Mouse (Mus musculus): ENCODE measurements around the gene Hook2.

Gene Hook2

DNA sequence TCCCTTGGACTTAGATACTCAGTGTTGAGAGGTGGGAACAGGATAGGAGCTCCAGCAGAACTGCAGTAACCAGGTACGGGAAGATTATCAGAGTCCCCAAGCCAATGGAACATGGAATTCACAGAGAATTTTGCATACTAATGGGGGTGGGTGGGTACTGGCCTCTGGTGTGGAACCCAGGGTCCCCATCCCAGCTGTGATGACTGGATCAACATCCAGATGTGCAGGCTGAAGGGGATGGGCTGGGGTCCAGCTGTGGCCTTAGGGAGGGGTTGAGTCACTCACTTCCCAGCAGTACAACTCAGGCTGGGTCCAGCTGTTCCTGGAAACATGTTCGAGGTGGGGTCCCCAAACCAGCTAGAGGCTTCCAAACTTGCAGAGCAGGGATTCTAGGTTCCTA is 2.5 kb upstream of the Hook2 start:
- DNase-seq, result no peak

DNA sequence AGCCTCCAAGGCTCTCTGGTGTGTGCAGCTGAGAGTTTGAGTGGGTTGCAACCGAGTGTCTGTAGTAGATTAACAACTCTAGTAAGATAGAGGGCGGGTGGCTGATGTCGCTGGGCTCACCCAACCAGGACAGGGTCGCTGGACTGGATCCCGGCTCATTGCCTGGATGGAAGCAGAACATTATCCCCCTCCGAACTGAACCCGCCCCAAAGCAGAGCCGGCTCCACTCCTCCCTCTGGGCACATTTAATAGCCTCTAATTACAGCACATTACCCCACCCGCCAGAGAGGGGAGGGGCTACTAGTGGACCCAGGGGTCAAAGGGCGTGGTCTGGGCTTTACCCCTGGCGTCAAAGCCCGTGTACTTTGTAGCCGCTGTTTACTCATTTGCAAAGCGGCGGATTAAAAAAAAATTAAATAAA is 1.1 kb upstream of the Hook2 start:
- DNase-seq, result peak; percentile 85

DNA sequence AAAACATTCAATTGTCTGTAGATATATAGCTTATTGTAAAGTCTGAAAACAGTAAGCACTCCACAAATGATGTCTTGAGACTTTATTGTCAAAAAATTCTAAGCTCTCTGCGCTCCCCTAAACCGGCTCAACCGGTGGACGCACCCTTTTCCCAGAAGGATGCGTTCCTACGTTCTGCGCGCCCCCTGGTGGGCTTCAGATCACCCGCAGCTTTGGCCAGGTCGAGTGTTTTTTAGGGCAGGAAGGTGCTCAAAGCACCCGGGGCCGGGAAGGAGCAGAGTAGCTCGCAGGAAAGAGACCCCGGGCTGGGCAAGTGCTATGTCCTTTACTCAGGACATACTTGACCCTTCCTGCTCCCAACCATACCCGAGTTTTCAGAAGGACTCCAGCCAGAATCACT is 593 bp upstream of the Hook2 start:
- peak; percentile 96 for DNase-seq

DNA sequence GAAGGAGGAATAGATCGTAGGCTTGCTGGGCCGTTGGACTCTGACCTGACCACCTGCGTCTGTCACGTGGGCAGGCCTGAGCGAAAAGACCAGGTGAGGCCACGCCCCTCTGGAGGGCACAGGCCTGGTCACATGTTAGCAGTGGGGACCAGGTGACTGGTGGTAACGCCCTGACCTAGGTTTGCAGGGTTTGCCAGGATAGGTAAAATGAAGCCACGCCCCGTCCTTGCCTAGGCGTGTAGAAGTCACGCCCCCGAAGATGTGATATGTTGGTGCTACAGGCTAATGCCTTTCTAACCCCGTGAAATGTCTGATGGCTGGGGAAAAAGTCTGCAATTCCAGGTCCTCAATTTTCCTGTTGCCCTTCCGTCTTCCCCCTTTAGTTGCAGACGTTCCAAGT is 433 bp downstream of the Hook2 start:
- DNase-seq, result peak; percentile 91

DNA sequence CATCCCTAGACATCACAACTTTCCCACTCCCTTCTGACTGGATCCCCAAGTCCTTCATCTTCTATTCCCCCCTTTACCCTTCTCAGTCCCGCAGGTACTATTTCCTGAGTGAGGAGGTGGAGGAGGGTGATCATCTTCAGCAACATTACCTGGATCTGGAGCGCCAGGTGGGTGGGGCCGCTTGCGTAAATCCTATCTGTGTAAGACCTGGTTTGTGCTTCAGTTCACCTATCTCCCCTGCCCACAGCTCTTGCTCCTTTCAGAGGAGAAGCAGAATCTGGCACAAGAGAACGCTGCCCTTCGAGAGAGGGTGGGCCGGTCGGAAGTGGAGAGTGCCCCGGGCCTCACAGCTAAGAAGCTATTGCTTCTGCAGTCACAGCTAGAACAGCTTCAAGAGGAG is 4.0 kb downstream of the Hook2 start:
- DNase-seq, result no peak

DNA sequence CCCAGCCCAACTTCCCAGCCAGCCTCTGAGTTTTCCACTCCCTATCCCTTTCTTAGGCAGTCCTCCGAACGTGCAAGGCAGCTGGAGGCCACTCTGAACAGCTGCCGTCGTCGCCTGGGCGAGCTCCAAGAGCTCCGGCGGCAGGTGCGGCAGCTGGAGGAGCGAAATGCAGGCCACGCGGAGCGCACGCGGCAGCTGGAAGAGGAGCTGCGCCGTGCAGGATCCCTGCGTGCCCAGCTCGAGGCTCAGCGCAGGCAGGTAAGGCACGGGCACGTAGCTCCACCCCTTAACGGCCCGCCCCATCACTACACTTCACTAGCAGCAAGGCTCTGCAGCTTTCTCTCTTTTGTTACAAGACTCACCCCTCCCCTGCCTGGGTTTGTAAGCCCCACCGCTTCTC is 5.3 kb downstream of the Hook2 start:
- DNase-seq, result no peak

DNA sequence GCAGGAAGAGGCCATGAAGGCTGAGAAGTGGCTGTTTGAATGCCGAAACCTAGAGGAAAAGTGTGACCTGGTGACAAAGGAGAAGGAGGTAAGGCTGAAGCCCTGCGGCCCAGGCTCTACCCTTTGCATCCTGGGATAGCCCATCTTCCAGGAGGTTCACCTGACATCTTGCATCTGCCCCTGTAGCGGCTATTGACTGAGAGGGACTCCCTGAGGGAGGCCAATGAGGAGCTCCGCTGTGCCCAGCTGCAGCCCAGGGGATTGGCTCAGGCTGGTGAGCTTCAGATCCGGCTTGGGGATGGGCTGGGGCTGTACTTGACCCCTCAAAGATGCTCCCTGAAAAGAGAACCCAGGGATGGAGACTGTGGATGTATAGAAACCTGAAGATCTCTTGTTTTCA is 6.6 kb downstream of the Hook2 start:
- no peak for DNase-seq

DNA sequence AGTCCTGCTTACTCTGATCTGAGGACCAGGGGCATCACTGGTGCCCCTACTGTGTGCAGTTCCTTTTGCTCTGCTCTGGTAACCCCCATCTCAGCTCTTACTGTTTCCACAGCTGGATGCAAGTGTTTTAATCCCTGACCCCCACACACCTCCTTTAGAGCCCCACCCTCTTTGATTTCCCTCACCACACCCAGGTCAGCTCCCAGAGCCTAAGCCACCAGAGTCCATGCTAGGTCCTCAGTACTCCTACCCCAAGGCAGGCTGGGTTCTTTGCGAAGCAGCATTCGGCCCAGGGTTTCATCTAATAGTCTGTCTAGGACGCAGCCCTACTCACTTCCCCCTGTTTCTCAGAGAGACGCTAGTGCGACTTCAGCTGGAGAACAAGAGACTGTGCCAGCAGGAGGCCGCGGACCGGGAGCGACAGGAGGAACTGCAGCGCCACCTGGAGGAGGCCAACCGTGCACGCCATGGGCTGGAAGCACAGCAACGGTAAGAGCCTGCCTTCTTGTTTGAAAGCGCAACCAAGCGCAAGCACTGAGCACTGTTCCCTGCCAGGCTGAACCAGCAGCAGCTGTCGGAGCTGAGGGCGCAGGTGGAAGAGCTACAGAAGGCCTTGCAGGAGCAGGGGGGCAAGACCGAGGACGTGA is 7.4 kb downstream of the Hook2 start:
- DNase-seq, result peak; percentile 89

DNA sequence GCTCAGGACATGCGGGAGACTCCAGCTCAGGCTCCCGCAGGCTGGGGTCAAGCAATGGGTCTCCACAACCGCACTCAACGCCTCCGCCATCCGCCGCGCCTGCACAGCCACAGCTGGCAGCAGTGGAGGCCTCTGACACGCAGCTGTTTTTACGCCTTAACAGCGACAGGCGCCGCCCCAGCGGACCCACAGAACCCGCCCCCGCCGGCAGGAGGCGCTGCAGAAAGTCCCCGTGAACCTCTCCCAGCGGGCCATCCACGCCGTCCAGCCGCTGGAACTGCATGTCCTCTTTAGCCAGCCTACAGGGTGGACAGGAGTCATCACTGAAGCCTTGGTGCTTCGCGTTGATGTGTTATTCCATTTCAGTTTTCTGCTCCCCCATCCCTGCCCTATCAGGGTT is 17.3 kb downstream of the Hook2 start:
- peak; percentile 57 for DNase-seq

DNA sequence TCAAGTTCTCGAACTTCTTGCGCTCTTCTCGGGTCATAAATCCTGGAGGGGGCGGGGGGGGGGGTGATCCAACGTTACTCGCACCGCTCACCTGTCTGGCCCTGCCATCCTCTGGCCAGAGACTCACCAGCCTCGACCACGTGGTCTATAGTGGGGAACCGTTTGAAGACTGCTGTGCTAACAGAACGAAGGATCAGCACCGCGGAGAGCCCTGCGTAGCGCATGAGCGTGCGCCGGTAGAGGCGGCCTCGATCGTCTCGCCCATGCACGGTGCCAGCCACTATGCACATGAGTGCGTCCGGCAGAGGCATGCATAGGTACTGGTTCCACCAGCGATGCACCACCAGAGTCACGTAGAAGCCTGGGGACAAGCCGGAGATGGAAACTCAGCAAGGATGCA is 20.8 kb downstream of the Hook2 start:
- DNase-seq, result no peak

DNA sequence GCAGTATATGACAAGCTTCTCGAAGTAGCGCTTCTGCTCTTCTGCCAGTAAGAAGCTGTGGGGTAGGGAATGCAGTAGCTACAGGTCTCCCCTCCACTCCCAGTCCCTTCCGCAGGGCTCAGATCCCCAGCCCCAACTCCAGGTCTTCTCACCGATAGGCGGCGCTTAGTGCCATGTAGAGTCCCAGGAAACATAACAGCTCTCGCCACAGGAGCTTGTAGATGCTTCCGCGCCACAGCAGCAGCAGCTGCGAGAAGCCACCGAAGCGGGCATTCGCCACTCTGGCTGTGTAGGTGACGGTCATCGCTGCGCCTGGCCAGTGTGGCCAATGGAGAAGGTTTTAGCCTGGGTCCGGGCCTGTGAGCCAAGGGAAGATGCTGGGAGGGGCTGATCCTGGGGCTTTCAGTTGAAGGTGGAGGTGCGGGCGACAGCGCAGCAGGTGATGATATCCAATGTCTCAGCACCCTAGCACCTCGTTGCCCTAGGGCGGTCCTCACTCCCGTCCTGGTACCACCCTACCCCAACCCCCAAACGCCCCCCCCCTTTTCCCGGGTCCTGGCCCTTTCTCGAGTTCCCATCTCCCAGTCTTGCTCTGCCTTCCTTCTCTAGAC is 22.9 kb downstream of the Hook2 start:
- peak; percentile 84 for DNase-seq

DNA sequence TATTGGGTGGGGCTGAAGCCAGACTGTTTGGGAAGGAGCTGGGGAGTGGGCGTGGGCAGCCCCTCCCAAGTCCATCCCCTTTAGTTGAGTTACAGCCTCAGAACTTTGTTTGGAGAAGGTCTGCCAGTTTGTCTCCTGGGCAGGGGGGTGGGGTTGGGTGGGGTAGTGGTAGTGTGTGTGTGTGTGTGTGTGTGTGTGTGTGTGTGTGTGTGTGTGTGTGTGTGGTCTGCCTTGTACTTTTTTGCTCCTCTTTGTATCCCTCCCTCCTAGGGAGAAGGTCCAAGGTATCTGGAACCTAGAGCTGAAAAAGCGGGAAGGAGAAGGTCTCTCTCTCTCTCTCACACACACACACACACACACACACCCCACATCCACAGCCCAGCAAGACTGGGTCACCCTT is 24.0 kb downstream of the Hook2 start, which contains the start of gene Best2:
Best2 (minus strand) TSS at position 101 of the 400 bp plus-strand sequence.
- DNase-seq, result no peak

DNA sequence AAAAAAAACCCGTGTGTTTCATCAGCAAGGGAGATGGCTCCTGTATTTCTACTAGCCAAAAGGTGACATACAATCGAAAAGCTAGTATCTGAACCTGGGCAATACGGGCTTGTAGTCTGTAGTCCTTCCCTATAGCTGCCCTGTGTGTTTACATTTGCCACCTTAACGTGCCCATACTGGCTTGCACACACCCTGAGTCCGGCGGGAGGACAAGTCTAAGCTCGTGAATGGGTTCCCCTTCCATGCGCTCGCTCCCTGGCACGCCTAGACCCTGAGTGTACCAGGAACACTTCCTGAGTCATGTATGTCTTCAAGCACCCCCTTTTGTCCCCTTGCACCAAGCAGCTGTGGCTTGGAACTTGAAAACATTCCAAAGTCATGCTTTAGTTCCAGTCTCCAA is 26.3 kb downstream of the Hook2 start:
- DNase-seq, result no peak

DNA sequence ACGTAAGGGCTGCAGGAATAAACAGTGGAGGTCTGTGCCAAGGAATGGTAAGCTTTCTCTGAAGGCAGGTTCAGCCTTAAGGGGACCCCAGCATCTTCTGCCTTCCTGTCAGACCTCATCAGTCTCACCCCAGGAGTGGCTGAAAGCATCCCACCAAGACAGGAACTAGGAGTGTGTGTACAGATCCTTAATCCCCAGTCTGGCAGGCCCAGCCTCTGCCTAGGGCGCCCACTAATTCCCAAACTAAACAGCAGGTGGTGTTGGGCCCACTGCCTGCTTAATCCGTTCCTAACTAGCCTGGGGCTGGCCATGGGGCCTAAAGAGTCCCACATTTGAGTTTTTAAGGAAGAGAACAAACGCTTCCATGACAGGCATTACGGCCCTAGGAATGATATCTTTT is 26.8 kb downstream of the Hook2 start:
- DNase-seq, result no peak

DNA sequence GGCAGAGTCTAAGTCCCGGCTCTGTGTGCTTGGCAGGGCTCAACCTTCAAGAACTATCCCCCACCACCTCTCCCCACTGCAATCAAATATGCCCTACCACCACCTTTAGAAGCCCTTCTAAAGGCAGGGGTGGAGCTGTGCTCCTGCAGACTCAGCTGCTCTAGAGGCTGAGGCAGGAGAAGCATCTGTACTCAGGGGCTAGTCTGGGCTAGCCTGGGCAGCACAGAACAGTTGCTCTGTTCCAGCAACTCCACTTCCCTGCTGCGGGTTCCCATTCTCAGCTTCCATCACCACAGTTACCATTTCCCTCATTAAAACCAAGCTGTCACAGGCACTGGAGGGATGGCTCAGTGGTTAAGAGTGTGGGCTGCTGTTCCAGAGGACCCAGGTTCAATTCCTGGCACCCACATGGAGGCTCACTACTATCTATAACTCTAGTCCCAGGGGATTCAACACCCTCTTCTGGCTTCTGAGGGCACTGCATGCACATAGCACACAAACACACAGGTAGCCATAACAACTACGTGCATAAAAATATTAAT is 31.2 kb downstream of the Hook2 start:
- no peak for DNase-seq

DNA sequence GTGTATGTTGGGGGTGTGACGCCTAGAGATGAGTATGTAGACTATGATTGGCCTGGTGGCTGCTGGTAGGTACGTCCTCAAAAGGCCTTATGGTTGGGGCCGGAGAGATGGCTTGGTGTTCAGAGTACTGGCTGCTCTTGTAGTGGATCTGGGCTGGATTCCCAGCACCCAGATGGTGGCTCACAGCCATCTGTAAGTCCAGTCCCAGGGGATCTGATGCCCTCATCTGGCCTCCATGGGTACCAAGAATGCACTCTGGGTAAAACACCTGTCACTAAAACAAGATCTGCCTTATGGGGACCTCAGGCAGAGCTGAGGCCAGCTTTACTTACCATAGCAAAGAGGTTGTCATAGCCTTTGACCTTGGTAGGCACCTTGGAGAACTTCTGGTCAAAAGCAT is 33.4 kb downstream of the Hook2 start:
- no peak for DNase-seq

DNA sequence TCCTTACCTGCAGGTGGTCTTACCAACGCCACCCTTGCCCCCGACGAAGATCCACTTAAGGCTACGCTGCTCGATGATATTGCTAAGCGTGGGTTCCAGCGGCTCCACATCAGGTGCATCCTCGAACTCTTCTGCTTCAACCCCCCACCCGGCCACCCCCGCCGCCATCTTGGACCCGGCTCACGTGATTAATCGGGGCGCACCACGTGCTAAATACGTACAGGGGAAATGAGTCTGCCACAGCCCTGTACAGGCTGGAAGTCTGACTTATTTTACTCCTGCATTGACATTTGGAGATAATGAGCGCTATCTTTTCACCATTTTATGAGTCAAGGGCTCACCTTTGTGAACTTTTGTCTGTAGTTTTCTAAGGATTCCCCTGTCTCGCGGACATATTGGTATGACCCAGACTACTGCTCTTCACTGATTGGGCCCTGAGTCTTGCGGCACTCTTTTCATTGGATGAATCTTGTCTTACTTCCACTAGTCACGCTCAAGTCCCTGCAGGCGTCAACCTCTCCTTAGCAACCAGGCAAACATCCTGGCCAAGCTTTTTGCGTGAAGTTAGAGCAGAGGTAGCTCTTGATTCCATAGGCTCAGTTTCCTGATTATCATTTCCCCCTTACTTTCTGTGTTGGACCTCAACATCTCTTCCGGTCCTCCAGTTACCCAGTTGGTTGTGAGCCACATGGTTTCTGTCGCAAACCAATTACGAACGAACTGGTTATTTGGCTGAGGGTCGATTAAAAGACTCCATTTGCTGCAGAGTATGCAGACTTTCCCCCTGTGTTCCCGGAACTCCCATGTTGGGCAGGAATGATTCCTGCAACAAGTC is 34.9 kb downstream of the Hook2 start, which contains the start of gene Asna1:
Asna1 (minus strand) TSS at position 184 of the 835 bp plus-strand sequence.
- DNase-seq, result peak; percentile 89

DNA sequence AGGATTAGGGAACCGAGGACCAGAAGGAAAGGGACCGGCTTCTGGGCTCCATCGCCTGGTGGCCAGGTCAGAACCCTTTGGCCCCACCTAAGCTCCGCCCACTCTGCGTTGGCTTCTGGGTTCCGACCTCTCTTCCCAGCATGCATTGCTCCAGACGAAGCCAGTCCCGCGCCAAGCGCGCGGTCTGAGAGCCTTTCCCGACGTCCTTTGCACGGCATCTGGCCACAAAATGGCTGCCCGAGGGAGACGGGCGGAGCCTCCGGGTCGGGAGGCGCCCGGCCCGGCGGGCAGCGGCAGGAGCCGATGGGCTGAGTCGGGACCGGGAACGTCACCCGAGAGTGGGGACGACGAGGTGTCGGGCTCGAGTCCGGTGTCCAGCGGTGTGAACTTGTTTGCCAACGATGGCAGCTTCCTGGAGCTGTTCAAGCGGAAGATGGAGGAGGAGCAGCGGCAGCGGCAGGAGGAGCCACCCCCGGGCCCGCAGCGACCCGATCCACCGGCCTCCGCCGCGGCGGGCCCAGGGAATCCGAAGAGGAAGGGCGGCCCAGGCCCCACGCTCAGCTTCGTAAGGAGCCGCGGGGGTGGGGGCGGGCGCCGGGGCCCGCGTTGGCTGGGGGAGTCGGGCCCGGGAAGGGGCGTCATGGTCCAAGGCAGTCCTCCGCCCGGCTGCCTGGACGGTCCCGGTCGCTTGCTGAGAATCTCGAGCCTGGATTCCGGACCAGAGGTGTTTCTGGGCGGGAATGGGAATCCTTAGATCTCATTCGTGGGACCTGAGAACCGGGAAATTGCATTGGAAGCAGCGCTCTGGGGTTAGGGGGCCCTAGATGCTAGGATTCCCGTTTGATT is 36.5 kb downstream of the Hook2 start, which contains the start of gene Trir:
Trir (plus strand) TSS at position 154 of the 846 bp plus-strand sequence.
- peak; percentile 99 for DNase-seq

DNA sequence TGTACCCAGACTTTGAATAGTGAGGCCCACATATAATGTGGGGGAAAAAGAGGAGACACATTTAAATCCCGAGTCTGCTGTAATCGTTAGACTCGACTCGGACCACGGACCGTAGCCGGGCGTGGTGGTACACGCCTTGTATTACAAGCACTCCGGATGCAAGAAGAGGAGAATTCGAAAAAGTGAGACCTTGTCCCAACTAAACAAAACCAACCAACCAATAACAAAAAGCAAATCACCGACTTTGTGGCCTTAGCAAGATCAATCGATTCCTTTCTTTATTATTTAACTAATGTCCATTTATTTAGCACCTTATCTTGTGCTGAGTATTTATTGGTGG is 37.1 kb downstream of the Hook2 start:
- DNase-seq, result no peak

DNA sequence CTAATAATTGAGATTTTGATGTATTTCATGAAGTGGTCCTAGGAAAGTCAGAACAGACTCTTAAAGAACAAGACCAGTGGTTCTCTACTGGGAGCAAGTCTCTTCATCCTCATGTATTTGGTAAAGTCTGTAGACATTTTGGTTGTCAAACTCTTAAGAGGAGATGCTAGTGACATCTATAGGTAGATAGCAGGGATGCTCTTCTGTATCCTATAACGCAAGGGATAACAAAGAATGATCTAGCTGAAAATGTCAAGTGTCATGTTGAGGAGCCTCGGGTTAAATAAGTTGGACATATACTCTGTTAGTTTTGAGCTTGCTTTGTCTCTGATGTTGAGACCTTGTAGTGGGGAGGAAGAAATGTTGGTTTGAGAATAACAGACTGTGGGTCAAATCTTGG is 37.5 kb downstream of the Hook2 start:
- DNase-seq, result no peak

DNA sequence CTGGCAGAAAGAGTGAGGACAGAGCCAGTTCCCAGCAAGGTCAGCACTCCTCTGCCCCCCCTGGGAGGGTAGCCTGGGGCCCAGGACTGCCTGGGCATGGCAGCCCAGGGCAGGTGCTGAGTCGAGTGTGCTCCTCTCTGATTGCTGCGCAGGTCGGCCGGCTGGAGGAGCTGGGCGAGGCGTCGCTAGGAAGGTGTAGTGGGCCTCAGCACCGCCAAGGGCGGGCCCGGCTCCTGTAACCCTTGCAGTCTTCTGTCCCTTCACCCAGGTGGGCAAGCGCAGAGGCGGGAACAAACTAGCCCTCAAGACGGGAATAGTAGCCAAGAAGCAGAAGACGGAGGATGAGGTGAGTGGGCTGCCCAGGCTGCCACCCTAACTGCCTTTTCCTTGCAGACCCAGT is 38.9 kb downstream of the Hook2 start:
- no peak for DNase-seq

DNA sequence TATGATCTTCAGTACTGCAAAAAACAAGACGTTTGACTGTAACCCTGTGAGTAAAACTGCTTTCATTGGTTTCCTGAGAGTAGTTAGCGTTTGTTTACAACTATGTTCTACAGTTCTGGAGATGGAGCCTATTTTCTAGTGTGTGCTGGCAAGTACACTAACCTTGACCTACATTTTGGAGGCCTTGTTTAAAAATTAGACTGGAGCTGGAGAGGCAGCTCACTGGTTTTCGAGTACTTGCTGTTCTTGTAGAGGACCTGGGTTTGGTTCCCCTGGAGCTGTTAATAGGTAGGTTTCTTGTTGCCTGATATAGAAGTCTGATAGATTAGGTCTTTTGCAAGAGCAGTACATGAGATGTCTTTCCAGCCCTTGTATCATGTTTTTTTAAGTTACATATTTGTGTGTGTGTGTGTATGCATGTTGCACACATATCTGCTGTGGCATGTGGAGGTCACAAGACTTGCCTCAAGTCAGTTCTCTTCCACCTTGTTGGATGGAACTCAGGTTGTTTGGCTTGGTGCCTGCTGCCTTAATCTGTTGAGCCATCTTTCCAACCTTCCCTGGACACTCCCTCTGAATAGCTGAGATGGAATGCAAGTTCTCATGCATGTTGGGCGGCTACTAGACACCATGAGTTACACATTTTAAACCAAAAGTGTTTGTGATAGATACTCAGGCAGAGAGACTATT is 42.4 kb downstream of the Hook2 start:
- peak; percentile 64 for DNase-seq
